Mouse (Mus musculus): ENCODE data around the gene Gpr87.

DNA sequence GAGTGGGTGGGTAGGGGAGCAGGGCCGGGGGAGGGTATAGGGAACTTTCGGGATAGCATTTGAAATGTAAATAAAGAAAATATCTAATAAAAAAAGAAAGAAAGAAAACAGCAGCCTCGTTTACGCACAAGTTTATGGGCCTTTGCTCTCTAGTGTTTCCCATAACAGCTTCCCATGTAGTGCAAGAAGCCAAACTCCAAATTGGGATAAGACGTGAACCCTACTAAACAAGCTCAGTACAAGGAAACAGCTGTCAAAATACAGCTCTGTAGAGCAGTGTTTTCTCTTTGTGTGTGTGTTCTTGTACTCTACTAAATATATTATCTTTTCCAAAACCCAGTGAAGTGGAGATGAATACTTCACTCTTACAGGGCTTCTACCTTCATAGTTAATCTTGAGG, 49.7 kb downstream of the Gpr87 start:
- no peak for TF ChIP-seq GATA1 (IDR thresholded peaks at IDR 0.05; ENCODE audit: borderline replicate concordance, low read length)
- TF ChIP-seq CTCF (IDR thresholded peaks at IDR 0.05; ENCODE audit: low read depth, low read length) = no peak
- no peak for TF ChIP-seq TAL1 (conservative IDR thresholded peaks at IDR 0.05; ENCODE audit: low read depth, low read length)
- TF ChIP-seq POLR2AphosphoS5 (IDR thresholded peaks at IDR 0.05; ENCODE audit: insufficient replicate concordance, low read depth, low read length) = no peak

Data from G1E (cell line).